Mouse (Mus musculus) right cerebral cortex, adult 18-20 months (tissue): ENCODE measurements around the gene Far2.
"Not testable (repeated sequence)": the region's sequence is repeated elsewhere in the genome, so short reads cannot be mapped to it uniquely, and the experiment has no call there.

Experiments
- DNase-seq: peaks from one replicate; pipeline ENCODE4 v3.0.0; 2022; ENCODE audit warnings: mixed read lengths

Far2 gene

GRCm38 (mm10) chr6:148117696-148118095 is 70.6 kb downstream of the Far2 start:
- DNase-seq = no peak

- DNase-seq = no peak
Observed at GRCm38 (mm10) chr6:148120703-148121102, 73.6 kb downstream of the Far2 start.

GRCm38 (mm10) chr6:148126851-148127250 is 79.8 kb downstream of the Far2 start:
- DNase-seq = peak; percentile 45

- DNase-seq = no peak
Observed at GRCm38 (mm10) chr6:148132314-148132713, 85.3 kb downstream of the Far2 start.

GRCm38 (mm10) chr6:148133536-148133935 is 86.5 kb downstream of the Far2 start:
- no peak for DNase-seq

GRCm38 (mm10) chr6:148135769-148136382 is 88.8 kb downstream of the Far2 start:
- DNase-seq = peak; percentile 86

- no peak for DNase-seq
Observed at GRCm38 (mm10) chr6:148139288-148139995, 92.4 kb downstream of the Far2 start.

GRCm38 (mm10) chr6:148141874-148142273 is 94.8 kb downstream of the Far2 start:
- no peak for DNase-seq

- DNase-seq = no peak
Observed at GRCm38 (mm10) chr6:148142421-148142820, 95.4 kb downstream of the Far2 start.

- not testable (repeated sequence) for DNase-seq
Observed at GRCm38 (mm10) chr6:148152305-148152704, 105.2 kb downstream of the Far2 start.

GRCm38 (mm10) chr6:148172904-148173303 is 125.8 kb downstream of the Far2 start:
- DNase-seq = no peak

GRCm38 (mm10) chr6:148185694-148186093 is 138.6 kb downstream of the Far2 start:
- DNase-seq = no peak

- no peak for DNase-seq
Observed at GRCm38 (mm10) chr6:148193972-148194701, 147.1 kb downstream of the Far2 start.

- DNase-seq = no peak
Observed at GRCm38 (mm10) chr6:148199177-148199576, 152.1 kb downstream of the Far2 start.

GRCm38 (mm10) chr6:148199729-148200128 is 152.7 kb downstream of the Far2 start:
- no peak for DNase-seq

GRCm38 (mm10) chr6:148205134-148205533 is 158.1 kb downstream of the Far2 start:
- DNase-seq = no peak

- no peak for DNase-seq
Observed at GRCm38 (mm10) chr6:148207522-148207921, 160.5 kb downstream of the Far2 start.

- no peak for DNase-seq
Observed at GRCm38 (mm10) chr6:148211391-148211876, 164.4 kb downstream of the Far2 start.

- peak; percentile 99 for DNase-seq
Observed at GRCm38 (mm10) chr6:148211897-148212680, 165.0 kb downstream of the Far2 start, which contains the start of gene Ergic2. Gene Ergic2 (minus strand): TSS chr6:148212374.

- DNase-seq = peak; percentile 56
Observed at GRCm38 (mm10) chr6:148214765-148215164, 167.7 kb downstream of the Far2 start.

- DNase-seq = no peak
Observed at GRCm38 (mm10) chr6:148216752-148217151, 169.7 kb downstream of the Far2 start.

- no peak for DNase-seq
Observed at GRCm38 (mm10) chr6:148218235-148219076, 171.4 kb downstream of the Far2 start.
